Mouse (Mus musculus) adrenal gland, postnatal 36 days (tissue): ENCODE data around the gene Senp5. TPM values are rescaled to one million over a fixed set of nuclear protein-coding genes. Genes with fewer than 3 reads are reported as not detected.

Experiments
- DNase-seq, 2 experiments: peaks; one replicate each; pipeline ENCODE4 v3.0.0; 2021; ENCODE audit warnings: mixed read lengths in 1 of 2
- microRNA-seq: library from miRNA; unstranded; fragments of <30 nt; microRNA quantifications from one replicate; pipeline ENCODE4 v1.2.0, GENCODE M21; 2021
- total RNA-seq, 2 experiments: library from RNA; stranded (reverse); gene quantifications; 2 replicates each; pipeline ENCODE4 v1.2.3; 2021

The Senp5 gene
- total RNA-seq, 2 experiments from 2014 or later, result 21.6 to 25.6 TPM

DNA sequence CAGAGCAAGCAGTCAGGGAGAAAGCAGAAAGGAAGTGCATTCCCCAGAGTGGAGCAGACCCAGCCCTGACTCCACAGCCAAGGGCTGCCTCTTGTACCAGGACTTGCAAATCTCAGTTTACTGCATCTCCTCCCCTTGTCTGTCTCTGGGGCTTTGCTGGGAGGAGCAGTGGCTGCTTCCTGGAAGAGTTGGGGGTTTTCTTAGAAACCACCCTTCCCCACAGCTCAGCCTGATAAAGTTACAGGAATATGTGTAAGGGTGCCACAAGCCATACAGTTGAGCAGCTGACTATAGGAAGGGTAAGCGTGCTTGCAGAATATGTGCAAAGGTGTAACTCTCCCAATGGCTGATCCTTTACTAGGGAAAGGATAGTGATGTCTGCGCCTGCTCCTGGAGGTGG, 62.5 kb downstream of the Senp5 start:
- no peak for DNase-seq

DNA sequence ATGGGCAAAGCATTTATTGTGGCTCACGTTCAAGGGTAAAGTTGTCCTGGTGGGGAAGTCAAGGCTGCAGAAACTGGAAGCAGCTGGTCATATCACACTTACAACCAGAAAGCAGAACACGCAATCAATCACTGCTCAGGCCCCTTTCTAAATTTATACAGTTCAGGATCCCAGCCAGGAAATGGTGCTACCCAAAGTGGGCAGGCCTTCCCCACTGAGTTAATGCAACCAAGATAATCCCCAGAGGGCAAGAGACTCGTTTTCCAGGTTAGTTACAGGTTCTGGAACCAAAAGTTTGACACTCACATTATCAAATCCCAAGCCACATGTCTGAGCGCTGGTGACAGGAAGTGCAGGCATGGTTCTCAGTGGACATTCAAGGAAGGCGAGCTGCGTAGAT, 64.2 kb downstream of the Senp5 start:
- no peak for DNase-seq

DNA sequence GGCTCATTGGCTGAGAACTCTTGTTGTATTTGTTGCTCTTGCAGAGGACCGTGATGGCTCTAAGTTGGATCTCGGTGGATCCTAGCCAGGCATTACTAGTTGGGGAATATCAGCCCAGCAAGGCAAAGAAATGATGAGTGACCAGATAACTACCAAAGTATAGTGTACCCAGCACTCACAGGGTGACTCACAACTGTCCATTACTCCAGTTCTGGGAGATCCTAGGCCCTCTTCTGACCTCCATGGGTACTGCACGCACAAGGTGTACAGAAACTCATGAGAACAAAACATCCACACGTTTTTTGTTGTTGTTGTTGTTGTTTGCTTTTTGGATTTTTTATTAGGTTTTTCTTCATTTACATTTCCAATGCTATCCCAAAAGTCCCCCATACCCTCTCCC, 66.5 kb downstream of the Senp5 start:
- DNase-seq, result no peak

DNA sequence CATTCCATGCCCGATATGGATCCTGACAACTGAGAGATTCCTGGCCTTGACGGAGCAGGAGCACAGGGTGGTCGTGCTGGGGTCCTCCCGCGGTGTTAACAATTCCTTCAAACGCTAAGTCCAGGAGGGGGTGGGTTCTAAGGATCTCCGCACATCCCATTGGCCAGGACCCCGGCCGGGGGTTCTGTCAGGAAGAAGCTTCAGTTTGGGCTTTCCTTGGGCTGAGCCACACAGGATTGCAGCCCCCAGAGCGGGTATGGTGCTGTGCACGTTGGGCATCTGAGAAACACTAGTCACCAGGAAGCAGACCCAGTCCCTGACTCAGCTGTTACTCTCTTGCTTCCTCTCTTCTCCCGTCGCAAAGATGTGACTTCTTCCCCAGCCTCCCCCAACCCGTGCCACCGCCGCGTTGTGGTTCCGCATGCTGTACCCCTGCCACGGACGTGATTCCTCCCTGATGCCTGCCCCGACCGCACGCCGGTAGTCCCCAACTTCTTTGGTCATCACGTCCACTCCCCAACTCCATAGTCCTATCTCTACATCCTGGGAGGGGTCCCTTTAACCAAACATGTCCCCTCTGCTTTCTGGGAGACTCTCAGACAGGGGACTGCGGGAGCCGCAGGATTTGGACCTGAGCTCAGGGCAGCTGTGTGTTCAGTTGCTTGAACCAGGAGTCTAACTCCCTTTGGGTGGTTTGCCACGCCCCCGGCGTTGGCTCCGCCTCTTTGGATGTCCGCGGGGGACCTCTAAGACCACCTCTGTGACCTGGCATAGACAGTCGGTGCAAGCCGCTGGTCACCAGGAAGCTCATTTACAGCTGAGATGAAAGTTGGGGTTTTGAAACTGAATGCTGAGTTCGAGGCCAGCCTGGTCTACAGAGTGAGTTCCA, 67.8 kb downstream of the Senp5 start:
- DNase-seq, result no peak

DNA sequence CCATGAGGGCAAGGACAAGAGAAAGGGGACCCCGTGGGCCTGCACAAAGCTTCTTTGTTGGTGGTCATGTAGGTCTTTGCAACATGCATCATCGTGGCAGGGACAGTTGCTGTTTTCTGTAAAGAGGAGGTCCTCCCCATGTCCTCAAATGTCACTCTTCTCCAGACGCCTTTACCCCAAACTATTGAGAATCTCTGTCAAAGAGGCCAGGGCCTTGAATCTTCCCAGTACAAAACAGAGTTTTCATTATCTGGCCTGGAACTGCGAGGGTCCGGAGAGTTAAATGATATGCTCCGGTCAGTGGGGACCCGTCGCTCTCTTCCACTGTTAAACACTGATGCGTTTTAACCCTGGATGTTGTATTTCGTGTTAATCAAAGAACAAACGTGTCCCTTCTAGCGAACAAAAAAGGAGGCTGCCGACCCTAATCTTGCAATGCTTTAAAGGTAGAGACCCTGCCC, 68.5 kb downstream of the Senp5 start:
- DNase-seq, result no peak

DNA sequence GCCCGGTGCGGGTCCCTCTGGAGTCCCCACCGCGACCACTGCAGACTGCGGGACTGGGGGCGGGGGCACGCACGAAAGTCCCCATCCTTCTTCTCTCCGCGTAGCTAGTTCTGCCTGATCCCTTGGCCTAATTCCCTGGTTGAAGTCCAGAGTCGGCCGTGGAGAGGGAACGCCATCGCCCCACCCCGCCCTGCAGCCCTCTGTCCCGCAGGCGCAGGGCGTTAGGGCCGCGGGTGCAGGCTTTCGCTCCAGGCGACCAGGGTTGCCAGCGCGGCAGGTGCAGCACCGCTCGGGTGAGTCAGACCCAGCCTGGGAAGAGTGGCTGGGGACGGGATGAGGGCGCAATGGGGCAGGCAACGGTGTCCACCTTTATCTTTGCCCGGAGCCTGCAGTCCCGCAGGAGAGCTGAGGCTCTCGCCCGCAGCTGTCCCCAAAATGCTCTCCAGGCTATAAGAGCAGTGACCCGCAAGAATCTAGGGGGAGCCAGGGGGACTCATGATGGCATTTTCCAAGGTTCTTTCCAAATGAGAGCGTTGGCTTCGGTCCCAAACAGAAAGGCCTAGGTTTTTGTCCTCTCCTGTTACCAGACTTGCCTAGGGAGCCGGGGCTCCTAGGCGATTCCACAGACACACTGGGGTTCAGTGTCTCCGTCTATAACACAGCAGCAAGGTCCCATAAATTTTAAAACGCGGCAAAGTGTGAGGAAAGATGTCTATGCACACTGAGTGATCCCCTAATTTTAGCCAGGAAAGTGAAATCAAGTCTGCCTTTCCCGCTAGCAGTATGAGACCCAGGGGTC, 69.1 kb downstream of the Senp5 start, which contains the start of gene Pigz:
Gene Pigz (plus strand): TSS at position 101 of the 799 bp plus-strand sequence.
- peak; percentile 70 to 71 for DNase-seq

DNA sequence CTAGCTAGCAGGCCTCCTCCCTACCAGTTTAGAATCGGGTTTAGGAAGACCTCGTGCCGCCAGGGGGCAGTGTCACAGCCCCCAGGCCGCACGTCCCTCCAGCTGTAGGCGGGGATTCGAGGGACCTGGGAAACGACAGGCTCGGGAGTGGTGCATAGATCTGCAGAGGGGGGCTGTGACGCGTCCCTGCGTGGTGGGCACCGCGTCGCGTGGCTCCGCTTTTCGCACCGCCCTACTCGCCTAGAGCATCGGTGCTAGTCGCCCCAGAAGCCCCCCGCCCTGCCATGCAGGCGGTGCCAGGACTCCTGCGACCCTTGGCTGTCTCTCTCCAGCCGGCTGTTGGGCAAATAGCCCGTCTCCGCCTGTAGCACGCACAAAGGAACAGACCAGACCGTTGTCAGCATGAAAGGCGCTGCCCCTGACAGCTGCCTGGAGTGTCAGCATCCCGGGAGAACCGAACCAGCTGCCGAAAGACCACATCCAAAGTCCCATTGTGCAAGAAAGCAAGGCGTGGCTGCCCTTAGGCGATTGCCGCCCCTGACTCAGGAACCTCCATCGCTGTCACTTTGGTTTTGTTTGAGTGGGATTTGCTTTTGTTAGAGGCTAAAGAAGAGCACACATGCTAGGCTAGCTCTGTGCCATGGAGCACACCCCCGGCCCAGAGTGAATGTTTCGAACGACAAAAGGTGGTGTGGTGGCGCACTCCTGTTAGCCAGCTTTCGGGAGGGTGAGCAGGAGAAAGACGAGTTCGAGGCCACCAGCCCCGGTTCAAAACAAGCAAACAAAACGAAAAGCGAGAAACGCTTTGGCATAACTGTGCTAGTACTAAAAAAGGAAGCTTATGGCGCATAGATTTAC, 70.0 kb downstream of the Senp5 start:
- peak; percentile 85 to 92 for DNase-seq

DNA sequence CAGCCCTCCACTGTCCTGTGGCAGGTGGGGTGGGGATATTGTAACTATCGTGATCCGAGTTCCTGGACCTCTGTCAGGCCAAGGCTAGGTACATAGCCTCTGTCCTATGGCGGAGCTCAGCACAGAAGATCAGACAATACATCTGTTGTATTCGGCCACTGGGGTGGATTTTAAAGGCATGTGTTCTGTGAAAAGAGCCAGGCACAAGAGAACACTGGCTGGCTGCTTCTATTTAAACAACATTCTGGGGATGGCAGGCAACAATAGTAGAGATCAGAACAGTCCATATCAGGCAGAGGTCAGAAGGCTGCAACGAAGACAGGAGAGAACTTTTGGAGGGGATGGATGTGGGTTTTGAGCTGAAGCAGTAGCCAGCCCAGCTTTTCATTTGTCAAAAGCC, 70.8 kb downstream of the Senp5 start:
- DNase-seq, result no peak

DNA sequence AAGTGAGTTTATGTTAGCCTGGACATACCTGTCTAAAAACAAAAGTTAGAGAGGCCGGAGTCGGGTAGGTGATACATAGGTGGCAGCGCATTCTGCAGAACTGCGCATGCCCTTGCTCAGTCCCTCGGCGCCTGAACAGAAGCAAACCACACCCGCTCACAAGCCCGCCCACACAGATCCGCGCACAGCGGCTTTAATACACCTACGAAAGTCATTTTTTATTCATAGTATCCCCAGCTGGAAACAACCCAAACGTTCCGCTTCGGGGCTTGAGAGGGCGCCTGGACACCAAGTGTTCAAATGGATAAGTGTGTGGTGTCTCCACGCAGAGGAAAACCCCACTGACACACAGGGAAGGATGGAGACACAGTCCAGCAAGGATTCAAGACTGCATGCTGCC, 71.8 kb downstream of the Senp5 start:
- DNase-seq, result no peak

DNA sequence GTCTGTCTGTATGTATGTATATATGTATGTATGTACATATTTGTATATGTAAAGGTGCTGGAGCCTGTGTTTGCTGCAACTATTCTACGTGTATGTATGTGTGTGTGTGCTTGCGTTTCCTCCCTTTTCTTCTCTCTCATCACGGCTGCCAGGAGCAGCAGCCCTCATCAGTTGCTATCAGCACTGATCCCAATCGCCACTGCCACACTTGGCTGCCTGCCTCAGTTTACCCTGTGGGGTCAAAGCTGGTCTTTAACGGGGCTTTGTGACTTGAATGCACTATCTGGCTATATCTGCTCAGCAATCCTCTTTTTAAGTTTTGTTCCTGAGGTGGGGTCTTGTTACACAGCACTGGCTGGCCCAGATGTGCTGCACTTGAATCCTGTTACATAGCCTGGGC, 75.7 kb downstream of the Senp5 start:
- no peak for DNase-seq

DNA sequence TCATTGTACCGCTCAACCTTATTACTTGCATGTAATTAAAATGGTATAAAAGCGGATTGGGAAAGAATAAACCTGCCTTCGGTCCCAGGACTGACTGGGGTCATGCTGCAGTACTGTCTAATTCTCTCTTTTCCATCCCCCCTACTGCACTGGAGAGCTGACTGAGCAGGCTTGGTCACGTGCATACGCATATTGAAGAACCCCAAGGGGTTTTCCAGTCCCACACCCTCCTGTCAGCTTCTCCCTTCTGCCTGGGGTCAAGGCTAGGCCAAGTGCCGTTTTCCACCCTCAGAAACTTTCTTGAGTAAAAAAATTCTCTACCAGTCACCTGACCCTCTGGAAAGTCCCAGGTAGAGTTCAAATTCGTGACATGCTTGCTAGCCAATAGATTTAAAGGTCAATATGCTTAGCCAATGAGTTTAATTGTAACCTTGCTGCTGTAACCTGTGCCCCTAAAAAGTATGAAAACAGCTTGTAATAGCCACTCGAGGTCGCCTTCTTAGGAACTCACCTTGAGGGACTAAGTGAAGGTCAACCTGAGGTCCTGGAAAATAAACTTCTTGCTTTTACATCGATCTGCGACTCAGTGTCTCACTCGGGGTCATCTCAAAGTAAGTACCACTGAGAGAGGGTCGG, 76.4 kb downstream of the Senp5 start:
- DNase-seq, result no peak

DNA sequence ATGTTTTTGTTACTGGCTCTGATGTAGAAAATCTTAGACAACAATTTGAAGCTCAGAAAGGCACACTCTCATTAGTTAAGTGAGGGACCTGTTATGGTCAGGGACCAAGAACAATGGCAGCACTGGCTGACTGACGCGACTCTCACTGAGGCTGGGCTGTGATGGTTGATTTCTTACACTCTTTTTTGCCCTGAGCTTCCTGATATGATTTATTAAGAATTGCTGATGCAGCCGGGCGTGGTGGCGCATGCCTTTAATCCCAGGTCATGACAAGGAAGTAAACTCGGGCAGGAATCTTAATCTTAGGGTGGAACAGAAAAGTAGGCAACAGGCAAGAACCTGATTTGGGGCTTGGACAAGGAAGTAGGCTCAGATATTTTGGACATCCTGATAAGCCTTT, 77.0 kb downstream of the Senp5 start:
- no peak for DNase-seq

DNA sequence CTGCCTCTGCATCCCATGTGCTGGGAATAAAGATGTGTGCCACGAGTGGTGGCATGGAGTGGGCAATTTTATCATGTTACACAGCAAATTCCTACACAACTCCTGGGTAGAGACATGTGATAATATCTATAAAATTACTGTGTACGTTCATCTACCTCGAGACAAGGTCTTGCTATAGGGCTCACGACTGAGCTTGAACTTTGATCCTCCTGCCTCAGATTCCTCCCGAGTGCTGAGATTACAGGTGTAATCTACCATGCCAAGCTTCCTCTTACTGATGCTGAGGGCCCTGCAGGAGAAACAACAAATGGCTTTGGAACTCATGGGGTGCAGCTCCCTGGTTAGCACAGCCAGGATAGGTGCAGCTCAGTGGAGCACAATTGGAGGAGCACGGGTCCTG, 78.7 kb downstream of the Senp5 start:
- no peak for DNase-seq

DNA sequence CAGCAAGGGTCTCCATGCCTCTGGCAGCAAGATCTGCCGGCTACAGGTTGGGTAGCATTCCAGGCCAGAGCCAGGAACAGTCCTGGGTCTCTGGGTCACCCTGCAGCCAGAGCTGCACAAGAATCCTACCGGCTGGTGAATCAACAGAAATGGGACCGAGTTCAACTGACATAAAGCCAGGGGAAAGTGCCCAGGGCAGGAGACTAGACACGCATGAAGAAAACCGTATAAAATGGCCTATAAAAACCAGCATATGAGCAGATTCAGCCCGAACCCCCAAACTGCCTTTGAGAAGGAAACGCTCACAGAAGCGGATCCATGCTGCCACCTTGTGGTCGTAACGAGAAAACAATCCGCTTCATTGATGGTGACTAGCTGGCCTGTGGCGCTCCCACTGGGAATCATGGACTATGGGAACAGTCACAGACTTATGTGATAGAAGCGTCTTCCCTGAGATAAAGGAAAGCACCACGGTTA, 84.8 kb downstream of the Senp5 start:
- peak; percentile 73 to 81 for DNase-seq

DNA sequence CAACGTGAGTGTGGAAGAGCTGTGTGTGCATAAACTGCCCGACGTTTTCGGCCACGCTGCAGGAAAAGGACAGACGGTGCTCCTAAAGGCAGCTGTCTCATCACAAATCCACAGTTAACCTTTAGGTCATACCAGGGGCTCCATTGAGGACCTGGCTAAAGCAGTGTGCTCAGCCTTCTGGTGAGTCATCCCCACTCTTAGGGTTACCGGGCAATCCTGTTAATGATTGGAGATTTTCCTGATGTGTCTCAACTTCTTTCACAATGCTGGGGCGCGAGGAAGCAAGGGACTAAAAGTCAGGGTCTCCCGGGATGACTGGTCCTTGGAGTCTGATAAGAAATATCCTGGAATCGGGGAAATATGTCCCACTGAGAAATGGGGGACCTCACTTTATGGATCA, 85.3 kb downstream of the Senp5 start:
- DNase-seq, result no peak

DNA sequence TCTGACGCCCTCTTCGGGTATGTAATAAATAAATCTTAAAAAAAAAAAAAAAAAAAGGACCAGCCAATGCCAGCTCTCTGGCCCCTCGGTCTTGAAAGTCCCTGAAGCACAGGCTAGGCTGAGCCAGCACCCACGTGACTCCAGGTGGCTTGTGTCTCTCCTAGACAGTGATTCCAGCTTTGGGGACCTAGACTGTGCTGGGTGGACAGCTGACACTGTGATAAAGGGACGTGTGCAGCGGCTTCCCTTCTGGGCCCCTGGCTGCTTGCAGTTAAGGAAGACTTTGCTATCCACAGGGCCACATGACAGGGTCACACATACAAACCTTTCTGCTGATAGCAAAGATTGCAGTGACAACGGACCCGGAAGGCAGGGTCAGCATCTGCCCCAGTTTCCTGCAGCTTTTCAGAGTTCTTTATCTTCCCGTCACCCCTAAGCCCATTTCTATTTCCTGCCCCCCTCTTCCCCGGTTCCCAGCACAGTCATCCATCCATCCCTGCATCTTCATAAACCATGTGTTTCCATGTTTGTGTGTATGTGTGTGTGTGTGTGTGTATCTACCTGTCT, 92.7 kb downstream of the Senp5 start:
- peak in 1 of 2 experiments; percentile 18 for DNase-seq

Small RNAs within 50 kb of the gene (microRNA-seq; reads per million reads assigned to microRNA genes)
- gene Gm26269, result not detected

Other genes with a start within 250 kb of the Senp5 start
- gene Meltf, start 124.5 kb downstream of the Senp5 start, total RNA-seq, result not detected
- gene Pigz, start 69.4 kb downstream of the Senp5 start, total RNA-seq, result 1 to 10 TPM in 1 of 2 experiments, under 1 TPM in 1; 0.23 to 1.0 TPM
- gene 0610012G03Rik, start 54.8 kb downstream of the Senp5 start, total RNA-seq, result 10 to 100 TPM; 42.0 to 42.9 TPM
- gene Ncbp2, start 54.8 kb downstream of the Senp5 start, total RNA-seq, result 10 to 100 TPM; 52.8 to 57.9 TPM
- 10 to 100 TPM; 57.5 to 67.9 TPM for gene Pak2, start 76.1 kb upstream of the Senp5 start, total RNA-seq
- gene Pigx, start 96.5 kb upstream of the Senp5 start, total RNA-seq, result 10 to 100 TPM; 25.9 to 34.1 TPM
- gene Cep19, start 96.5 kb upstream of the Senp5 start, total RNA-seq, result 10 to 100 TPM; 11.7 to 12.6 TPM
- gene Nrros, start 162.3 kb upstream of the Senp5 start, total RNA-seq, result 1 to 10 TPM; 5.3 to 8.2 TPM
- gene Bex6, start 176.5 kb upstream of the Senp5 start, total RNA-seq, result not detected
- 10 to 100 TPM; 20.7 to 21.4 TPM for gene Fbxo45, start 243.9 kb upstream of the Senp5 start, total RNA-seq
- gene Wdr53, start 243.9 kb upstream of the Senp5 start, total RNA-seq, result 10 to 100 TPM; 13.7 to 14.8 TPM